ENCODE assay signal across 12 mouse cellular contexts in the genomic region with DNA sequence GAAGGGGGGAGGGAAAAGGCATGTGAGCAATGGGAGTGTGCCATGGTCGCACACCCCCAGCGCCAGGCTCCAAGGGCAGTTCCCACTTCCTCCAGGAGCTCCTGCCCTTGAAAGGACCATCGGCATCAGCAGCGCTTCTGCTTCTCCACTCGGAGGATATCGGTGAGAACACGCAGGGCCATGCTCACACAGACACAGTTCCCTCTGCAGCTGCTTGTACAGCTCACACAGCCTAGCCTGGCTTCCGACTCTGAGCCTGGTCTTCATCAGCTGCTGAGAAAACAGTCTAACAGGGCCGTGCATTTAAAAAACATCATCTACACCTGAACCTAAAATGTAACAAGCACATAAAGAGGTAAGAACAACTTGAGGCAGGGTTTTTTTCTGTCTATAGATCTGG. TPM values are rescaled to one million over a fixed set of nuclear protein-coding genes. Genes with fewer than 3 reads are reported as not detected.
A peak's percentile ranks its signal among the peaks of the same experiment; 100 is the strongest.
DNase-seq lines count a peak whose midpoint lies in the region; ATAC-seq and TF ChIP-seq lines count a peak whose summit lies in the region.
"Had no signal": no experiment of that assay in that cellular context is flagged by ENCODE, and none has a peak within 500 bp of the region (broad histone marks: within the 10 kb centered on the region; RNA-seq: fewer than 3 reads in every experiment).

No protein-coding gene starts in this region.

- no peak overlapping the region for H3K4me3 ChIP-seq in cerebellum, adult 2 months (replicated peaks; ENCODE audit: insufficient read depth, low read depth, low read length)
- H3K4me3 ChIP-seq in kidney, adult 2 months (ENCODE audit: insufficient read depth, low read depth, low read length) = no peak overlapping the region
- H3K4me3 ChIP-seq in kidney, embryonic 15.5 days (replicated peaks) = no peak overlapping the region
- no peak overlapping the region for H3K4me3 ChIP-seq in myocyte

- no peak overlapping the region for H3K9ac ChIP-seq in kidney, embryonic 15.5 days

- H3K4me2 ChIP-seq in kidney, embryonic 15.5 days = no peak overlapping the region
- peak overlapping the region; percentile 18 for H3K4me2 ChIP-seq in myocyte (ENCODE audit: low read depth)

- peaks cover 22% of the 10 kb centered on the region for H3K4me1 ChIP-seq in cerebellum, adult 2 months (ENCODE audit: control insufficient read depth, insufficient read depth, low read length)
- peaks cover 8% of the 10 kb centered on the region; the same call in 1 of the 2 replicates for H3K4me1 ChIP-seq in kidney, adult 2 months (ENCODE audit: control insufficient read depth, insufficient read depth, low read length)
- H3K4me1 ChIP-seq in kidney, embryonic 15.5 days = no peaks in the 10 kb centered on the region

- WGBS in cerebellum, adult 2 months = 77% methylated on average over 9 of the region's 9 CpGs
- WGBS in kidney, adult 2 months = 46% methylated on average over 9 of the region's 9 CpGs
- WGBS in kidney, embryonic 15.5 days = 89% methylated on average over 9 of the region's 9 CpGs

- H3K9me3 ChIP-seq in kidney, embryonic 15.5 days (replicated peaks) = no peaks in the 10 kb centered on the region

- no peak for TF ChIP-seq CTCF in cerebellum, adult 2 months (IDR thresholded peaks at IDR 0.05; ENCODE audit: borderline replicate concordance, insufficient read depth, low read depth, low read length)
- no peak for TF ChIP-seq CTCF in kidney, adult 2 months (conservative IDR thresholded peaks at IDR 0.05; ENCODE audit: insufficient read depth, insufficient read length, low read depth, low read length)

- peak; percentile 24 to 46 for DNase-seq in cerebellum, adult 2 months
- DNase-seq in cerebellum, adult 11 months = no peak
- DNase-seq in kidney, adult 2 months = peak; percentile 38
- peak; percentile 43 for DNase-seq in testis, postnatal 10 days (ENCODE audit: low spot score)
- DNase-seq in testis, postnatal 14 days (ENCODE audit: low spot score) = no peak
- no peak for DNase-seq in thymus, postnatal 0 days (ENCODE audit: low spot score)
- DNase-seq: adrenal gland, postnatal 25 days; heart, postnatal 14 days; lung, adult 18-20 months; thymus, postnatal 4 days had no signal

- H3K27ac ChIP-seq in cerebellum, adult 2 months (ENCODE audit: insufficient read depth, low read length) = no peak overlapping the region
- no peak overlapping the region for H3K27ac ChIP-seq in kidney, adult 2 months (ENCODE audit: insufficient read depth, low read depth, low read length)
- H3K27ac ChIP-seq in kidney, embryonic 15.5 days = no peak overlapping the region

- H3K27me3 ChIP-seq in cerebellum, adult 2 months (ENCODE audit: control insufficient read depth, insufficient read depth, low read length) = no peaks in the 10 kb centered on the region
- H3K27me3 ChIP-seq in kidney, adult 2 months (replicated peaks; ENCODE audit: control insufficient read depth, insufficient read depth, low read length) = no peaks in the 10 kb centered on the region
- no peaks in the 10 kb centered on the region for H3K27me3 ChIP-seq in kidney, embryonic 15.5 days
- H3K27me3 ChIP-seq in myocyte (ENCODE audit: control insufficient read depth, insufficient read depth, insufficient read length) = no peaks in the 10 kb centered on the region

- no peaks in the 10 kb centered on the region for H3K79me2 ChIP-seq in myocyte (ENCODE audit: control insufficient read depth, insufficient read depth)

- no peak for TF ChIP-seq POLR2A in cerebellum, adult 2 months (IDR thresholded peaks at IDR 0.05; ENCODE audit: borderline replicate concordance, insufficient read depth, low read length)
- no peak for TF ChIP-seq POLR2A in kidney, adult 2 months (IDR thresholded peaks at IDR 0.05; ENCODE audit: low read depth, low read length)
- TF ChIP-seq POLR2A in myocyte (IDR thresholded peaks at IDR 0.05; ENCODE audit: insufficient read length, low read depth) = no peak

- H3K36me3 ChIP-seq in kidney, adult 2 months (ENCODE audit: control insufficient read depth, insufficient read depth, low read length) = no peaks in the 10 kb centered on the region
- H3K36me3 ChIP-seq in kidney, embryonic 15.5 days = no peaks in the 10 kb centered on the region
- H3K36me3 ChIP-seq in myocyte (ENCODE audit: control insufficient read depth, insufficient read depth) = no peaks in the 10 kb centered on the region

- no peak for ATAC-seq in kidney, embryonic 15.5 days (replicated peaks; ENCODE audit: low FRiP score)

- no peak overlapping the region for H3ac ChIP-seq in myocyte (ENCODE audit: control insufficient read depth, insufficient read length)

TF ChIP-seq in myocyte, 11 proteins besides CTCF, POLR2A, EP300 and RAD21:
- no peak for TF ChIP-seq REST (IDR thresholded peaks at IDR 0.05; ENCODE audit: insufficient read depth, insufficient read length)
- no peak for TF ChIP-seq E2F4 (IDR thresholded peaks at IDR 0.05; ENCODE audit: insufficient read depth)
- TF ChIP-seq MYOD1 (IDR thresholded peaks at IDR 0.05; ENCODE audit: control insufficient read depth in 1 of 3, insufficient read length in 2 of 3, low read depth in 2 of 3) = no peak
- no peak for TF ChIP-seq TCF12 (IDR thresholded peaks at IDR 0.05; ENCODE audit: insufficient read depth, poor library complexity, severe bottlenecking)
- TF ChIP-seq SRF (IDR thresholded peaks at IDR 0.05; ENCODE audit: control insufficient read depth, insufficient read length, low read depth) = no peak
- TF ChIP-seq USF1 (IDR thresholded peaks at IDR 0.05; ENCODE audit: low read depth) = no peak
- no peak for TF ChIP-seq MAX (IDR thresholded peaks at IDR 0.05; ENCODE audit: low read depth)
- no peak for TF ChIP-seq TCF3 (IDR thresholded peaks at IDR 0.05; ENCODE audit: insufficient read length, low read depth)
- no peak for TF ChIP-seq CEBPB (IDR thresholded peaks at IDR 0.05; ENCODE audit: insufficient read depth, poor library complexity, severe bottlenecking)
- no peak for TF ChIP-seq MYOG (IDR thresholded peaks at IDR 0.05; ENCODE audit: control insufficient read depth in 1 of 3, insufficient read depth in 1 of 3, insufficient read length in 2 of 3, low read depth in 2 of 3)
- TF ChIP-seq POLR2AphosphoS2 (IDR thresholded peaks at IDR 0.05; ENCODE audit: insufficient read length, low read depth) = no peak

RNA-seq across cellular contexts. Expression of a gene that starts 54.7 kb away (rescaled TPM):
- 19.2 and 21.9 TPM in 2 replicates for polyA plus RNA-seq in cerebellum, adult 2 months (2012; rRNA removed)
- 5.2 and 6.2 TPM in 2 replicates for polyA plus RNA-seq in kidney, adult 2 months (2012; rRNA removed)
- 0.80 and 0.83 TPM in 2 replicates for polyA plus RNA-seq in kidney, embryonic 15.5 days (2015; fragmentation: Nextera tagmentation; extraction: Ambion mirVana)
- polyA plus RNA-seq in myocyte (2012; fragmentation: generic; extraction: Trizol) = 0.01 TPM
- 0.08 and 0.09 TPM in 2 replicates for polyA plus RNA-seq in thymus, postnatal 0 days (2015; fragmentation: Nextera tagmentation; extraction: Ambion mirVana)

Comparison
In these comparisons a context has a peak if more than half of its experiments do, and no peak if none do; other contexts are left out.
1. DNase-seq: peak in cerebellum, adult 2 months (2 of 2), kidney, adult 2 months (single experiment) and testis, postnatal 10 days (single experiment); none in cerebellum, adult 11 months (single experiment), testis, postnatal 14 days (single experiment) and thymus, postnatal 0 days (single experiment).